Mouse (Mus musculus): ENCODE results near the gene Dao. TPM values are rescaled to one million over a fixed set of nuclear protein-coding genes. Genes with fewer than 3 reads are reported as not detected.

The Dao gene
- total and polyA plus RNA-seq, 3 experiments: 1.4 to 3.6 (median 1.9) TPM

- Histone ChIP-seq H3K36me3 (replicated peaks in 1 of 2; ENCODE audit: control insufficient read depth in 1 of 2, insufficient read depth in 1 of 2, low read length in 1 of 2) (no peaks in the 10 kb centered on the region), H3K4me1 (ENCODE audit: control insufficient read depth in 1 of 2, insufficient read depth in 2 of 2) (peaks cover 2 to 3% of the 10 kb centered on the region in 2 experiments; a peak in 2 of 4 replicates), H3K27ac (ENCODE audit: insufficient read depth, low read depth) (no peak overlapping the region), H3K79me2 (replicated peaks; ENCODE audit: control insufficient read depth, extremely low read depth, insufficient read depth, poor library complexity, severe bottlenecking) (no peaks in the 10 kb centered on the region), H3K27me3 (replicated peaks) (no peaks in the 10 kb centered on the region), H3K4me3 (replicated peaks in 1 of 3; ENCODE audit: low read depth in 2 of 3, low read length in 2 of 3, poor library complexity in 1 of 3) (no peak overlapping the region), H3K9ac (ENCODE audit: insufficient read depth, low read depth) (no peak overlapping the region), H3K4me2 (ENCODE audit: insufficient read depth, low read depth, poor library complexity, severe bottlenecking) (no peak overlapping the region), H3K9me3 (replicated peaks; ENCODE audit: low read length) (no peaks in the 10 kb centered on the region)
- no peak for DNase-seq (ENCODE audit: extremely low read depth)
- dilution Hi-C loops (cut with MboI; ENCODE audit: extremely low pct_ligation_motif_present, extremely low pct_unique_long_range_greater_than_20kb, low sequenced_read_pairs): no loop called here
- TF ChIP-seq PAX5 (IDR thresholded peaks at IDR 0.05; ENCODE audit: low read length) (no peak), HCFC1 (IDR thresholded peaks at IDR 0.05; ENCODE audit: low read depth, low read length) (no peak), POLR2AphosphoS2 (IDR thresholded peaks at IDR 0.05; ENCODE audit: low read depth, low read length) (no peak), SIN3A (IDR thresholded peaks at IDR 0.05; ENCODE audit: low read length) (no peak), RCOR1 (conservative IDR thresholded peaks at IDR 0.05; ENCODE audit: low read depth, low read length) (no peak), TCF12 (IDR thresholded peaks at IDR 0.05; ENCODE audit: low read depth, low read length) (no peak), CHD2 (IDR thresholded peaks at IDR 0.05; ENCODE audit: low read length) (no peak), SMC3 (IDR thresholded peaks at IDR 0.05; ENCODE audit: low read depth, low read length) (no peak)
- in situ Hi-C loops (cut with MboI; ENCODE audit: low pct_ligation_motif_present, low pct_unique_long_range_greater_than_20kb, low sequenced_read_pairs): no loop called here
Measured at GRCm38 (mm10) chr5:114024885-114025284, 21.4 kb downstream of the Dao start.

- no peak overlapping the region for H3K4me2 ChIP-seq (ENCODE audit: insufficient read depth, low read depth, poor library complexity, severe bottlenecking)
- H3K36me3 ChIP-seq (replicated peaks in 1 of 2; ENCODE audit: control insufficient read depth in 1 of 2, insufficient read depth in 1 of 2, low read length in 1 of 2): no peaks in the 10 kb centered on the region
- no peak overlapping the region for H3K27ac ChIP-seq (ENCODE audit: insufficient read depth, low read depth)
- dilution Hi-C loops (cut with MboI; ENCODE audit: extremely low pct_ligation_motif_present, extremely low pct_unique_long_range_greater_than_20kb, low sequenced_read_pairs) (no loop called here), in situ Hi-C loops (cut with MboI; ENCODE audit: low pct_ligation_motif_present, low pct_unique_long_range_greater_than_20kb, low sequenced_read_pairs) (no loop called here)
- H3K4me3 ChIP-seq (replicated peaks in 1 of 3; ENCODE audit: low read depth in 2 of 3, low read length in 2 of 3, poor library complexity in 1 of 3): no peak overlapping the region
- no peak overlapping the region for H3K9ac ChIP-seq (ENCODE audit: insufficient read depth, low read depth)
- TF ChIP-seq ETS1 (conservative IDR thresholded peaks at IDR 0.05; ENCODE audit: low read depth, low read length) (no peak), SMC3 (IDR thresholded peaks at IDR 0.05; ENCODE audit: low read depth, low read length) (no peak), CHD2 (IDR thresholded peaks at IDR 0.05; ENCODE audit: low read length) (no peak), BHLHE40 (IDR thresholded peaks at IDR 0.05; ENCODE audit: low read depth, low read length) (no peak)
- H3K9me3 ChIP-seq (replicated peaks; ENCODE audit: low read length): peaks cover 12% of the 10 kb centered on the region
- H3K4me1 ChIP-seq (ENCODE audit: control insufficient read depth in 1 of 2, insufficient read depth in 2 of 2): peaks cover 2 to 3% of the 10 kb centered on the region in 2 experiments; a peak in 2 of 4 replicates
- H3K79me2 ChIP-seq (replicated peaks; ENCODE audit: control insufficient read depth, extremely low read depth, insufficient read depth, poor library complexity, severe bottlenecking): no peaks in the 10 kb centered on the region
- no peaks in the 10 kb centered on the region for H3K27me3 ChIP-seq (replicated peaks)
- DNase-seq (ENCODE audit: extremely low read depth): no peak
Measured at GRCm38 (mm10) chr5:114027217-114027944, 23.9 kb downstream of the Dao start.

- dilution Hi-C loops (cut with MboI; ENCODE audit: extremely low pct_ligation_motif_present, extremely low pct_unique_long_range_greater_than_20kb, low sequenced_read_pairs): no loop called here
Measured at GRCm38 (mm10) chr5:114028111-114028510, 24.6 kb downstream of the Dao start.

More at GRCm38 (mm10) chr5:114028111-114028510, 24.6 kb downstream of the Dao start:
- no peak for DNase-seq (ENCODE audit: extremely low read depth)
- no peak overlapping the region for H3K4me3 ChIP-seq (replicated peaks in 1 of 3; ENCODE audit: low read depth in 2 of 3, low read length in 2 of 3, poor library complexity in 1 of 3)
- H3K36me3 ChIP-seq (replicated peaks in 1 of 2; ENCODE audit: control insufficient read depth in 1 of 2, insufficient read depth in 1 of 2, low read length in 1 of 2): no peaks in the 10 kb centered on the region
- H3K27me3 ChIP-seq (replicated peaks): no peaks in the 10 kb centered on the region
- H3K4me1 ChIP-seq (ENCODE audit: control insufficient read depth in 1 of 2, insufficient read depth in 2 of 2): peaks cover 2 to 3% of the 10 kb centered on the region in 2 experiments; a peak in 2 of 4 replicates
- H3K9me3 ChIP-seq (replicated peaks; ENCODE audit: low read length): peaks cover 14% of the 10 kb centered on the region
- no peaks in the 10 kb centered on the region for H3K79me2 ChIP-seq (replicated peaks; ENCODE audit: control insufficient read depth, extremely low read depth, insufficient read depth, poor library complexity, severe bottlenecking)
- no peak overlapping the region for H3K9ac ChIP-seq (ENCODE audit: insufficient read depth, low read depth)
- in situ Hi-C loops (cut with MboI; ENCODE audit: low pct_ligation_motif_present, low pct_unique_long_range_greater_than_20kb, low sequenced_read_pairs): no loop called here
- no peak overlapping the region for H3K4me2 ChIP-seq (ENCODE audit: insufficient read depth, low read depth, poor library complexity, severe bottlenecking)
- TF ChIP-seq SMC3 (IDR thresholded peaks at IDR 0.05; ENCODE audit: low read depth, low read length) (no peak), POLR2AphosphoS2 (IDR thresholded peaks at IDR 0.05; ENCODE audit: low read depth, low read length) (no peak), JUN (IDR thresholded peaks at IDR 0.05; ENCODE audit: insufficient read depth, low read depth, low read length) (no peak), POLR2A (IDR thresholded peaks at IDR 0.05; ENCODE audit: low read depth, low read length) (no peak), MEF2A (IDR thresholded peaks at IDR 0.05; ENCODE audit: borderline replicate concordance, low read depth, low read length) (no peak), ZNF384 (IDR thresholded peaks at IDR 0.05; ENCODE audit: low read depth, low read length) (no peak), UBTF (IDR thresholded peaks at IDR 0.05; ENCODE audit: low read depth, low read length) (no peak), EP300 (IDR thresholded peaks at IDR 0.05; ENCODE audit: low read length) (no peak), CHD2 (IDR thresholded peaks at IDR 0.05; ENCODE audit: low read length) (no peak), ZMIZ1 (IDR thresholded peaks at IDR 0.05; ENCODE audit: low read depth, low read length) (no peak), MAZ (IDR thresholded peaks at IDR 0.05; ENCODE audit: low read depth, low read length) (no peak), MYC (IDR thresholded peaks at IDR 0.05; ENCODE audit: low read depth, low read length) (no peak)
- no peak overlapping the region for H3K27ac ChIP-seq (ENCODE audit: insufficient read depth, low read depth)

All from CH12.LX (cell line).